Mouse (Mus musculus): ENCODE measurements around the gene Cand2. TPM values are rescaled to one million over a fixed set of nuclear protein-coding genes. Genes with fewer than 3 reads are reported as not detected.

Cand2 gene
- polyA plus RNA-seq, 1 experiment from 2014 or later = 20.3 TPM

- H3K36me3 ChIP-seq (ENCODE audit: control insufficient read depth, insufficient read depth, low read length) = peaks cover 6% of the 10 kb centered on the region; the same call in 1 of the 2 replicates
- peak within 1 kb of the TSS; percentile 84 for H3K4me2 ChIP-seq
- under 1% methylated on average over 51 of the region's 51 CpGs for WGBS
- H3K9me3 ChIP-seq (ENCODE audit: control insufficient read depth, low read length) = no peaks in the 10 kb centered on the region
- H3K4me3 ChIP-seq (ENCODE audit: low read depth, low read length) = peak within 1 kb of the TSS; percentile 76
- peak within 1 kb of the TSS; percentile 96 for H3K27ac ChIP-seq (ENCODE audit: low read depth, low read length)
- H3K4me1 ChIP-seq (replicated peaks; ENCODE audit: control insufficient read depth, insufficient read depth, low read length) = peaks cover 7% of the 10 kb centered on the region
- DNase-seq (ENCODE audit: low spot score) (peak; percentile 98), ATAC-seq (replicated peaks; ENCODE audit: low FRiP score) (peak; percentile 99)
- H3K9ac ChIP-seq (ENCODE audit: low read depth, low read length) = peak within 1 kb of the TSS; percentile 82
- H3K27me3 ChIP-seq (replicated peaks; ENCODE audit: control insufficient read depth, insufficient read depth, low read length) = no peaks in the 10 kb centered on the region
Measured at GRCm38 (mm10) chr6:115853091-115853813, 78.9 kb downstream of the Cand2 start, which contains the start of the genes Mbd4 and Ift122. Gene Mbd4, minus strand, starts transcription at chr6:115853371. Gene Ift122, plus strand, starts transcription at chr6:115853470.

GRCm38 (mm10) chr6:115853985-115854384, 79.6 kb downstream of the Cand2 start:
- Histone ChIP-seq H3K9ac (ENCODE audit: low read depth, low read length) (peak overlapping the region; percentile 47), H3K4me3 (ENCODE audit: low read depth, low read length) (peak overlapping the region; percentile 76), H3K4me1 (replicated peaks; ENCODE audit: control insufficient read depth, insufficient read depth, low read length) (peaks cover 10% of the 10 kb centered on the region), H3K27me3 (replicated peaks; ENCODE audit: control insufficient read depth, insufficient read depth, low read length) (no peaks in the 10 kb centered on the region), H3K4me2 (peak overlapping the region; percentile 65), H3K27ac (ENCODE audit: low read depth, low read length) (peak overlapping the region; percentile 50), H3K9me3 (ENCODE audit: control insufficient read depth, low read length) (no peaks in the 10 kb centered on the region), H3K36me3 (ENCODE audit: control insufficient read depth, insufficient read depth, low read length) (peaks cover 6% of the 10 kb centered on the region; the same call in 1 of the 2 replicates)
- DNase-seq (ENCODE audit: low spot score) = no peak
- 52% methylated on average over 7 of the region's 7 CpGs for WGBS
- no peak for ATAC-seq (replicated peaks; ENCODE audit: low FRiP score)

GRCm38 (mm10) chr6:115854432-115854831, 80.1 kb downstream of the Cand2 start:
- Histone ChIP-seq H3K9me3 (ENCODE audit: control insufficient read depth, low read length) (no peaks in the 10 kb centered on the region), H3K36me3 (ENCODE audit: control insufficient read depth, insufficient read depth, low read length) (peaks cover 6% of the 10 kb centered on the region; the same call in 1 of the 2 replicates), H3K4me1 (replicated peaks; ENCODE audit: control insufficient read depth, insufficient read depth, low read length) (peaks cover 11% of the 10 kb centered on the region), H3K27ac (ENCODE audit: low read depth, low read length) (no peak overlapping the region), H3K4me3 (ENCODE audit: low read depth, low read length) (no peak overlapping the region), H3K27me3 (replicated peaks; ENCODE audit: control insufficient read depth, insufficient read depth, low read length) (no peaks in the 10 kb centered on the region), H3K4me2 (no peak overlapping the region), H3K9ac (ENCODE audit: low read depth, low read length) (no peak overlapping the region)
- DNase-seq (ENCODE audit: low spot score) = no peak
- no peak for ATAC-seq (replicated peaks; ENCODE audit: low FRiP score)
- 67% methylated on average over 2 of the region's 2 CpGs for WGBS

Small RNAs within 50 kb of the gene (microRNA-seq; reads per million reads assigned to microRNA genes)
- gene Mir7660 (ENCODE audit: borderline number of aligned reads) = not detected

Other genes with a start within 250 kb of the Cand2 start
- gene Tsen2, start 229.9 kb upstream of the Cand2 start, polyA plus RNA-seq (2014; fragmentation: Nextera tagmentation; extraction: Ambion mirVana) = 33.1 and 36.8 TPM in 2 replicates
- gene Mkrn2os, start 182.0 kb upstream of the Cand2 start, polyA plus RNA-seq (2014; fragmentation: Nextera tagmentation; extraction: Ambion mirVana) = 5.6 and 6.3 TPM in 2 replicates
- 21.5 and 25.1 TPM in 2 replicates for gene Mkrn2, start 172.6 kb upstream of the Cand2 start, polyA plus RNA-seq (2014; fragmentation: Nextera tagmentation; extraction: Ambion mirVana)
- 70.1 and 70.7 TPM in 2 replicates for gene Raf1, start 97.9 kb upstream of the Cand2 start, polyA plus RNA-seq (2014; fragmentation: Nextera tagmentation; extraction: Ambion mirVana)
- 29.4 and 32.5 TPM in 2 replicates for gene Tmem40, start 12.1 kb upstream of the Cand2 start, polyA plus RNA-seq (2014; fragmentation: Nextera tagmentation; extraction: Ambion mirVana)
- 2,286 and 2,478 TPM in 2 replicates for gene Rpl32, start 34.2 kb downstream of the Cand2 start, polyA plus RNA-seq (2014; fragmentation: Nextera tagmentation; extraction: Ambion mirVana)
- gene Efcab12, start 63.9 kb downstream of the Cand2 start, polyA plus RNA-seq (2014; fragmentation: Nextera tagmentation; extraction: Ambion mirVana) = 0.27 TPM in 2 replicates
- 20.7 and 23.0 TPM in 2 replicates for gene Mbd4, start 78.8 kb downstream of the Cand2 start, polyA plus RNA-seq (2014; fragmentation: Nextera tagmentation; extraction: Ambion mirVana)
- 9.1 and 10.5 TPM in 2 replicates for gene Ift122, start 78.9 kb downstream of the Cand2 start, polyA plus RNA-seq (2014; fragmentation: Nextera tagmentation; extraction: Ambion mirVana)
- gene Rho, start 157.2 kb downstream of the Cand2 start, polyA plus RNA-seq (2014; fragmentation: Nextera tagmentation; extraction: Ambion mirVana) = 0.06 TPM in 1 of 2 replicates, not detected in the other
- gene H1foo, start 170.4 kb downstream of the Cand2 start, polyA plus RNA-seq (2014; fragmentation: Nextera tagmentation; extraction: Ambion mirVana) = not detected in 2 replicates
- gene Plxnd1, start 220.5 kb downstream of the Cand2 start, polyA plus RNA-seq (2014; fragmentation: Nextera tagmentation; extraction: Ambion mirVana) = 25.6 and 27.8 TPM in 2 replicates

Data from liver, embryonic 11.5 days (tissue).